Mouse (Mus musculus): ENCODE results near the gene Uqcr11. TPM values are rescaled to one million over a fixed set of nuclear protein-coding genes. Genes with fewer than 3 reads are reported as not detected.

Gene Uqcr11
- polyA plus RNA-seq, 1 experiment = 1,025 TPM

DNA sequence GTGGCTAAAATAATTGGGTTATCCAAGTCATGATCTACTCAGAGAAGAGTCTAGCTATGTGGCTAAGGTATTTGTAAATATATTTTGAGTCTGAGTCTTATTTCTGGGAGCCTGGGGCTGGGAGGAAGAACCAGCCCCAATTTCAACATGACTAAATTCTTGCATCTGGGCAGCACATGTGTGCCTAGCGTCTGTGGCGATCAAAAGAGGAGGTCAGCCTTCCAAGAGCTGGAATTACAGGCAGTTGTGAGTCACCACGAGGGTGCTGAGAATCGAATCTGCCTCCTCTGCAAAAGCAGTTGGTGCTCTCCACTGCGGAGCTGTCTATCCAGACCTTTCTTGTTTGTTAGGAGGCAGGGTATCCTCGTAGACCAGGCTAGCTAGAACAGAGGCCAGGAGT, 40.9 kb downstream of the Uqcr11 start:
- TF ChIP-seq MYOD1 (IDR thresholded peaks at IDR 0.05; ENCODE audit: control insufficient read depth, insufficient read length, low read depth) = no peak
- TF ChIP-seq FOSL1 (IDR thresholded peaks at IDR 0.05; ENCODE audit: insufficient read depth, low read length, poor library complexity, severe bottlenecking) = no peak
- TF ChIP-seq CEBPB (IDR thresholded peaks at IDR 0.05; ENCODE audit: low read depth) = no peak
- Histone ChIP-seq H3K4me3 (ENCODE audit: insufficient read depth, poor library complexity, severe bottlenecking) (no peak overlapping the region), H3K27me3 (ENCODE audit: control insufficient read depth, insufficient read depth, insufficient read length) (peaks cover 8% of the 10 kb centered on the region), H3K79me3 (ENCODE audit: low read depth) (no peaks in the 10 kb centered on the region), H3K36me3 (ENCODE audit: control insufficient read depth, insufficient read depth) (no peaks in the 10 kb centered on the region), H3ac (ENCODE audit: control insufficient read depth, insufficient read length, low read depth) (no peak overlapping the region), H3K79me2 (ENCODE audit: control insufficient read depth, insufficient read depth) (no peaks in the 10 kb centered on the region)

DNA sequence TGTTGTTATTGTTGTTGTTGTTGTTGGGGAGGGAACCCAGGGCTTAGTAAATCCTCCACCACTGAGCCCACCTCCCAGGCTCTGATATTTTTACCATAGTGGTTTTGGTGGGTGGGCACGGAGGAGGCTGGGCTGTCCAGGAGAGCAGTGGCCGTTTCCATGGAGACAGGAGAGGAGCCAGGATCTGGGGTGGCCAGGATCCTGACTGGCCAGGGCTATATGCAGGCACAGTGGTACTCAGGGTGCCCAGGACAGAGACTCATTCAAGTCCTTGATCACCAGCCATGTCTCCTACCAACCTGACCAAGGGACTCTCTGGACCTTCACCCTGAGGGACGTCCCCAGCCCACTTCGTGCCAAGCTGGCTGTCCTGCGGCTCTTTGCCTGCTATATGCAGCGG, 42.9 kb downstream of the Uqcr11 start:
- no peak overlapping the region for H3K4me3 ChIP-seq (ENCODE audit: insufficient read depth, poor library complexity, severe bottlenecking)
- no peaks in the 10 kb centered on the region for H3K79me3 ChIP-seq (ENCODE audit: low read depth)
- no peak overlapping the region for H3ac ChIP-seq (ENCODE audit: control insufficient read depth, insufficient read length, low read depth)
- H3K27me3 ChIP-seq (ENCODE audit: control insufficient read depth, insufficient read depth, insufficient read length) = peaks cover 24% of the 10 kb centered on the region
- TF ChIP-seq CEBPB (IDR thresholded peaks at IDR 0.05; ENCODE audit: low read depth) (no peak), MYOG (IDR thresholded peaks at IDR 0.05; ENCODE audit: control insufficient read depth, extremely low read depth, insufficient read length) (no peak), CTCF (IDR thresholded peaks at IDR 0.05; ENCODE audit: control insufficient read depth, insufficient read depth, insufficient read length) (no peak), MAX (IDR thresholded peaks at IDR 0.05) (no peak), USF1 (IDR thresholded peaks at IDR 0.05; ENCODE audit: low read depth) (no peak), MYOD1 (IDR thresholded peaks at IDR 0.05; ENCODE audit: control insufficient read depth, insufficient read length, low read depth) (no peak), FOSL1 (IDR thresholded peaks at IDR 0.05; ENCODE audit: insufficient read depth, low read length, poor library complexity, severe bottlenecking) (no peak)
- H3K36me3 ChIP-seq (ENCODE audit: control insufficient read depth, insufficient read depth) = no peaks in the 10 kb centered on the region
- no peaks in the 10 kb centered on the region for H3K79me2 ChIP-seq (ENCODE audit: control insufficient read depth, insufficient read depth)

DNA sequence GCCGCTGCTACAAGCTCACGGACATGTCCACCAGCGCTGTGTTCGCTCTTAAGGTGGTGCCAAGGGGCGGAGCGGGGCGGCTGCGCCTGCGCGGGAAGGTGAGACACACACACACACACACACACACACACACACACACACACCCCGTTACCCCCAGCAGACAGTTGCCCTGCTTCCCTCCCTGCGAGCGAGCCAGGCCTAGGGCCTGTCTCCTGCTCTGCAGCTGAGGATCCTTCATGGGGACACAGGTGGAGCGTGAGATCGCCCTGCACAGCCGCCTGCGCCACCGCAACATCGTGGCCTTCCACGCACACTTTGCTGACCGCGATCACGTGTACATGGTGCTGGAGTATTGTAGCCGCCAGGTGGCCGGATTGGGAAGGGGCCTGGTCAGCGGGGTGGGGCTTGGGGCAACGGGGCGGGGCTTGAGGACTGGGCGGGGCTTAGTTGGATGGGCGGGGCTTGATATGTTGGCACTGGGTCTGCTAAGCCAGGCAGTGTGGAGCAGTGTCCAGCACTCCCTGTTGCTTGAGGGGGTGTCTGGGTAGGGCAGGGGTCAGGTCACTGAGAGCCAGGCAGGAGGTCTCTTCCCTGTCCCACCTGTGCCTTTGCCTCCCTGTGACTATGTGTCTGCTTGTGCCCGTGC, 48.5 kb downstream of the Uqcr11 start:
- Histone ChIP-seq H3K4me3 (ENCODE audit: insufficient read depth, poor library complexity, severe bottlenecking) (no peak overlapping the region), H3K36me3 (ENCODE audit: control insufficient read depth, insufficient read depth) (no peaks in the 10 kb centered on the region), H3K79me2 (ENCODE audit: control insufficient read depth, insufficient read depth) (no peaks in the 10 kb centered on the region), H3ac (ENCODE audit: control insufficient read depth, insufficient read length, low read depth) (peak overlapping the region; percentile 5), H3K27me3 (ENCODE audit: control insufficient read depth, insufficient read depth, insufficient read length) (peaks cover 58% of the 10 kb centered on the region), H3K79me3 (ENCODE audit: low read depth) (no peaks in the 10 kb centered on the region)
- TF ChIP-seq CTCF (IDR thresholded peaks at IDR 0.05; ENCODE audit: control insufficient read depth, insufficient read depth, insufficient read length) (no peak), USF1 (IDR thresholded peaks at IDR 0.05; ENCODE audit: low read depth) (no peak), MYOD1 (IDR thresholded peaks at IDR 0.05; ENCODE audit: control insufficient read depth, insufficient read length, low read depth) (no peak), MAX (IDR thresholded peaks at IDR 0.05) (no peak)

DNA sequence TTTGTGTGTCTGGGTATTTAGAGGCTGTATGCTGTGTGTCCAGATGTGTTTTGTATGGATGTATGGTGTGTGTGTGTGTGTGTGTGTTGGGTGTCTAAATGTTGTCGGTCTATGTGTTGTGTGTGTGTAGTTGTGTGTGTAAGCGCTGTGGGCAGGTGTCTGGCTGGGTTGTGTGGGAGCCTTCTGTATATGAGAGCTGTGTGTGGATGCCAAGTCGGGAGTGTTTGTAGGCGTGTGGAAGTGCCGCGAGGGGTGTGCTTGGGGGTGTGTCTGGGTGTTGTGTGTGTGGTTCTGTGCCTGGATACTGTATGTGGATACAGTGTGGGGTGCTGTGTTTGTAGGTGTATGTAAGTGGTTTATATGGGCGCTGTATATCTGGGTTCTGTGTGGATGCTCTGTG, 49.3 kb downstream of the Uqcr11 start:
- Histone ChIP-seq H3K4me3 (ENCODE audit: insufficient read depth, poor library complexity, severe bottlenecking) (no peak overlapping the region), H3K79me2 (ENCODE audit: control insufficient read depth, insufficient read depth) (no peaks in the 10 kb centered on the region), H3K36me3 (ENCODE audit: control insufficient read depth, insufficient read depth) (no peaks in the 10 kb centered on the region), H3ac (ENCODE audit: control insufficient read depth, insufficient read length, low read depth) (no peak overlapping the region), H3K79me3 (ENCODE audit: low read depth) (no peaks in the 10 kb centered on the region), H3K27me3 (ENCODE audit: control insufficient read depth, insufficient read depth, insufficient read length) (peaks cover 56% of the 10 kb centered on the region)
- TF ChIP-seq CEBPB (IDR thresholded peaks at IDR 0.05; ENCODE audit: low read depth) = no peak
- TF ChIP-seq FOSL1 (IDR thresholded peaks at IDR 0.05; ENCODE audit: insufficient read depth, low read length, poor library complexity, severe bottlenecking) = no peak
- TF ChIP-seq MYOD1 (IDR thresholded peaks at IDR 0.05; ENCODE audit: control insufficient read depth, insufficient read length, low read depth) = no peak
- no peak for TF ChIP-seq MYOG (IDR thresholded peaks at IDR 0.05; ENCODE audit: control insufficient read depth, extremely low read depth, insufficient read length)
- TF ChIP-seq USF1 (IDR thresholded peaks at IDR 0.05; ENCODE audit: low read depth) = no peak
- no peak for TF ChIP-seq CTCF (IDR thresholded peaks at IDR 0.05; ENCODE audit: control insufficient read depth, insufficient read depth, insufficient read length)
- TF ChIP-seq MAX (IDR thresholded peaks at IDR 0.05) = no peak

DNA sequence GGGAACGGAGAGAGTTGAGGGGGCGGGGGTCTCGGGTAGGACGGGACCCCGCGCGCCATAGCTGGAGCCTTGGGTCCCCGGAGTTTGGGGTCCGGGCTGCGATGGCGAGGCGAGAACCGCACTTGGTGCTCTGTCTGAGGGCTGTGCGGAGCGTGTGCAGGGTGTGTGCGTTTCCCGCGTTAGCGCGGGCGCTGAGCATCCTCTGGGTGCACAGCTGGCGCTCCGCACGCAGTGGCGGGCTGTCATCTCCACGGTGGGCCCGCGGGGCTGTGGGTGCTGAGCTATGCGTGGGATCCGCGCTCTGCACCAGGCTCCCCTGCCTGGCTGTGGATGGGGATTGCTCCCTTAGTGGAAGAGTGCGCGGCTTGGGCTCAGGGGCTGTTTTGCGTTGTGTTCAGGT, 49.9 kb downstream of the Uqcr11 start:
- Histone ChIP-seq H3K27me3 (ENCODE audit: control insufficient read depth, insufficient read depth, insufficient read length) (peaks cover 56% of the 10 kb centered on the region), H3K36me3 (ENCODE audit: control insufficient read depth, insufficient read depth) (no peaks in the 10 kb centered on the region), H3K4me3 (ENCODE audit: insufficient read depth, poor library complexity, severe bottlenecking) (no peak overlapping the region), H3K79me2 (ENCODE audit: control insufficient read depth, insufficient read depth) (no peaks in the 10 kb centered on the region), H3K79me3 (ENCODE audit: low read depth) (no peaks in the 10 kb centered on the region), H3ac (ENCODE audit: control insufficient read depth, insufficient read length, low read depth) (no peak overlapping the region)
- TF ChIP-seq MYOG (IDR thresholded peaks at IDR 0.05; ENCODE audit: control insufficient read depth, extremely low read depth, insufficient read length) = no peak

DNA sequence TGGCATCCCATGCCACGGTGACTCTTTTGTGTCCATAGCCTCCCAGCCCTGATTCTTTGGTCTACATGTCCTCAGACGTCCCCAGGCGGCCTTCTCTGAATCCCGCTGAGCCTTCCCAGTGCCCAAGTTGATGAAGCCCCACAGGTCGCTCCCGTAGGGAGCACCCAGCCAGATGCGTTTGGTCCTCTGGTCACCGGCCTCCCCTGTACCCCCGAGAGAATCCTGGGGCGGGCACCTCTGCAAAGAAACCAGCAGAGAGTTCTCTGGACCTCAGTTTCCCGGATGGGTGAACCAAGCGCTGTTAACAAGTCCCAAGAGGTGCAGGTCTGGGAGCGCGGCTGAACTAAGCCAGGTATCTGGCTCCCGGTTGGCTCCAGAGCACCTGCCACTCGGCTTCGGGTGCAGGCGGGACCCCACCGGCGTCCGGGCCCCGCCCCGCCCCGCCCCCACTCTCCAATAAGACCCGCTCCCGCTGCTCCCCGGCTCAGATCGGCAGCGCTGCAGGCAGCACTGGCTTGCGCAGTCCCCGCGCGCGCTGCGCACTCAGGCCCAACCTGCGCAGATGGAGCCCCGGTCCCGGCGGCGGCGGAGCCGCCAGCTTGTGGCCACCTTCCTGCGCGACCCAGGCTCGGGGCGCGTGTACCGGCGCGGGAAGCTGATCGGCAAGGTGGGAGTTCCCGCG, 50.5 kb downstream of the Uqcr11 start, which contains the start of gene Plk5:
TSS of gene Plk5 (plus strand) at position 459 of the 682 bp plus-strand sequence.
- no peaks in the 10 kb centered on the region for H3K36me3 ChIP-seq (ENCODE audit: control insufficient read depth, insufficient read depth)
- no peak within 1 kb of the TSS for H3K4me3 ChIP-seq (ENCODE audit: insufficient read depth, poor library complexity, severe bottlenecking)
- H3K27me3 ChIP-seq (ENCODE audit: control insufficient read depth, insufficient read depth, insufficient read length) = peaks cover 56% of the 10 kb centered on the region
- no peak for TF ChIP-seq FOSL1 (IDR thresholded peaks at IDR 0.05; ENCODE audit: insufficient read depth, low read length, poor library complexity, severe bottlenecking)
- no peak for TF ChIP-seq MYOG (IDR thresholded peaks at IDR 0.05; ENCODE audit: control insufficient read depth, extremely low read depth, insufficient read length)
- no peak for TF ChIP-seq CEBPB (IDR thresholded peaks at IDR 0.05; ENCODE audit: low read depth)
- no peak for TF ChIP-seq MAX (IDR thresholded peaks at IDR 0.05)
- no peak for TF ChIP-seq CTCF (IDR thresholded peaks at IDR 0.05; ENCODE audit: control insufficient read depth, insufficient read depth, insufficient read length)
- no peak for TF ChIP-seq MYOD1 (IDR thresholded peaks at IDR 0.05; ENCODE audit: control insufficient read depth, insufficient read length, low read depth)
- H3ac ChIP-seq (ENCODE audit: control insufficient read depth, insufficient read length, low read depth) = no peak within 1 kb of the TSS
- H3K79me3 ChIP-seq (ENCODE audit: low read depth) = no peaks in the 10 kb centered on the region
- no peaks in the 10 kb centered on the region for H3K79me2 ChIP-seq (ENCODE audit: control insufficient read depth, insufficient read depth)

Measured in C2C12 (cell line).